Mouse (Mus musculus) CD8-positive naive resting alpha-beta T cell, adult 2 months (primary cell): ENCODE results near the gene Zbtb16.

Source experiments
- DNase-seq, 2 experiments: peaks; one replicate each; pipeline ENCODE4 v3.0.0; 2022; ENCODE audit warnings: low read depth in 2 of 2, low spot score in 2 of 2

Gene Zbtb16

DNA sequence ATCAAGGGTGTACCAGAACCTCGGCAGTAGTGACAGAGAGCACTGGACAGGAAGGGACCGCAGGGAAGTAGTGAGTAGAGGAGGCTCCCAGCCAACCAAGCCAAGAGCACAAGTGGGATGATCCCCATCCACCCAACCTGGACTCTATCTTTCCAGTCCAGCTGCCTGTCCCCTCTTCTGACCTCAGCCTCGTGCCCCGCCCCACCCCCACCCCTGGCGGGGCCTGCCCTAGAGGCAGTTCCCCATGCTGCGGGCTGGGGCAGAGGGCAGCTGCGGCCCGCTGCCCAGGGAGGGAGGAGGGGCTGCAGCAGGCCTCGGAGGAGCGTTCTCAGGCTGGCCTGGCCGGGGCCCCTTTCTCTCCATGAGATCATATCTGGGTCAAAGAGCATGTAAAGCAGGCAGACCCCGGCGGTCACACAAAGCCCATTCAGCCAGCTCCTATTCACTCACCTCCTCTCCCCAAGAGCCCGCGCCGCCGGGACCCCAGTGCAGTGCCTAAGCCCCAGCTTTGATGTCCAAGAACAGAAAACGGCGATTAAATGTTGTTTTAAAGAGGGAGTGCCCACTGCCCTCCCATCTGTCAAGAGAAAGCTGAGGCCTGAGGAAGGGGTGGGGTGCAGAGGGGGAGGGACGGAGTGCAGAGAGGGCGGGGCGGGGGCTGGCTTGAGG, 186.8 kb downstream of the Zbtb16 start:
- DNase-seq = no peak

GRCm38 (mm10) chr9:48648285-48649097, 187.5 kb downstream of the Zbtb16 start:
- no peak for DNase-seq

DNA sequence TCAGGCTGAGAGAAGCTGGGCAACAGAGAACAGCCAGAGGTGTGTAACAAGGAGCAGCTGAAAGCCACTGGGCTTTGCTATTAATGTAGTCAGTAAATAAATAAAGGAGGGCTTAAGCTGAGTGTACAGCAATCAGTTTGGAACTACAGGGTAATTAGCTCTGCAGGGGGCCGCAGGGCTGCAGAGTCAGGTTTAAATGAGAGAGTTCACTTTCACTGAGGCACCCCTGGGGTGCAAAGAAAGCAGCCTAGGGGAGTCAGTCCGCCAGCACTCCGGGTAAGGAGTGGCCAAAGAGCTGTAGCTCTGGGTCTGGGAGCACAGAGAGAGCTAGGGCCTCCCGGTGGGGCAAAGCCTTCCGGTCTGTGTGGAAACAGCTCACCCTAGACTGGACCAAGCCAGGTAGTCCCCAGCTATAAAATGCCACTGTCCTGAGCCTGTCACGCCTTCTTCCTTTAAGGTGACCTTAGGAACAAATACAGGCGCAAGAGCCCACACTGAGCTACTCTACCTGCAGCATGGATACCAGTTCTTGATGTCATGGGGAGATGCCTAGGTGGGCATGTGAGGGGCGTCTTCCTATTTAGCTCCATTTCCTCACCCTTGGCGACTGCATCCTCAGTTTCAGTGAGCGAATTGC, 188.3 kb downstream of the Zbtb16 start:
- no peak for DNase-seq

DNA sequence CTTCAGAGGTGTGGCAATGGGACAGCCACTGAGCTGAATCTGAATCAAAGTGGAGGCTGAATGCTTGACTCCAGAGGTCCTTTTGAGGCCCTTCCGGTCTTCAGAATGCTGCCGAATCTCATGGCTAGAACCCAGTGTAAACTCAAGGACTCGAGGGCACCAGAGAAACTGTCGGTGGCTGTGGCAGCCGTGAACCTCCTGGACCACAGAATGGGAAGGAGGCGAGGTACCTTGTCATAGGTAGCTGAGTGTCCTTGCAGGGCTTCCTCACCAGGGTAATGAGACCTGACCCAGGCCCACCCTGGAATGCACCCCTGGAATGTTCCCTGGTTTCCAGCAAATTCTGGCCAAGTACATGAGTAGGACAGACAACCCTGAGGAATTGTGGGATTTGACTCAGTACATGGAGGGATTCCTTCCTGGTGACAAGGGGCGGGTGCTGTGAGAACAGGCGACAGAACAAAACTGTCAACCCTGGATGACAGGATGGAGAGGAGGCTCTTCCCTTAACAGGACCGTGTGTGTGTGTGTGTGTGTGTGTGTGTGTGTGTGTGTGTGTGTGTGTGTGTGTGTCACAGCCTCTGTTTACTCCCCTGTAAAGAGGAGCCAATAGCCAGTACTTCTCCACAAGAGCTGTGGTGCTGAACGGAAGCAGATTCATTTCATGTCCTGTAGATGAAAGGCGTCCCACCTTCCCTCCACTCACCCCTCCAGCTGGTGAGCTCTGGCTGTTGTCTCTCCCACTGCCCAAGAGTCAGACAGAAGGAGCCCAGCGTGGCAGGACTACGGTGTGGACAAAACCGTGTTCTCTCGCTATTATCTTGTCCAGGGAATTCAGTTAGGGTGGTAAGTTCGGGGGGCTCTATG, 189.0 kb downstream of the Zbtb16 start:
- DNase-seq = no peak

DNA sequence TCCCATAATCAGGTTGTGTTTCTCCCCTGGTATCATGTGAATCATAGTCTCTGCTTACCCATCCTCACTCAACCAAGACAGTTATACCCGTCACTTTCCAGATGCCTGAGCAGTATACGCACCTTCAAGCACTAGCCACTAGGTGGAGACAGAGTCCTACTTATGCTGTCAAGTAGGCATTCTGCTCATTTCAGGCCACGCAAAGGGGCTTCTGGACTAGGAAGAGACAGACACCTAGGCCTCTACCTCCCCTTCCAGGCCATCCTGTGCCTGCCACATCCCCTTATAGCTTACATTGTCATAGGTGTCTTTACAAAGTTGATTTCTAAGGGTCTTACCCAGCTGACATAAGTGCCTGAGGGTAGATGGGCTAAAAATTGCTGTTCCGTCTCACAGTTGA, 189.8 kb downstream of the Zbtb16 start:
- peak; percentile 44 to 62 for DNase-seq

- DNase-seq = no peak
Measured at GRCm38 (mm10) chr9:48645648-48646126, 190.3 kb downstream of the Zbtb16 start.

DNA sequence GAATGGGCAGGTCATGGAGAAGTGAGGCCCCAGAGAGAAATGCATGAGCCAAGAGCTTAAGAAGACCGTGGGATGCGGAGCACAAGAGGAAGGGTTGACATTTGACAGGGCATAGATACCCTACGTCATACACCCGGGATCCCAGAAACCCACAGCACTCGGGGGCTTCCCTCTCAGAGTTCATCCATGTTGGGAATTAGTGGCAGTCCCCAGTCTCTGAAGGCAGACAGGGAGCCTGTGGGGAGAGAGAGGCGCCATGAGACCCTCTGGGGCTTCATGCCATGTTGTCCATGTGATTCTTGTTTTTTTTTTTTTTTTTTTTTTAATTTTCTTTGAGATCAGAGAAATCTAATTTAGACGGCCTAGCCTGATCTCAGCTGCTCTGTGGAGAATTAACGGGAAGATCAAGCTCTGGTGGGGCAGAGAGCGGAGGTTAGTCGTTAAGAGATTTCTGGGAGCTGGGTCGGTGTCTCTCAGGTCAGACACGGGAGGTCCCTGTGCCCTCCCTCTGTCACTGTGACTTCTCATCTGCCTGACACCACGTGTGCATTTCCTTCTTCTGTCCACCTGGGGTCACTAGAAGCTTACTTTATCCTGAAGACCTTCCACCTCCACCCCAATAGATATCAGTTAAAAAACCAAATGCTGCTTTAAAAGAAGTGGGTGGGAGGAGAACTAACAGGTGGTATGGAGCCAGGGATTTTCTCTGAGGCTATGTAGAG, 190.9 kb downstream of the Zbtb16 start:
- DNase-seq = peak in 1 of 2 experiments; percentile 5

GRCm38 (mm10) chr9:48644376-48644775, 191.6 kb downstream of the Zbtb16 start:
- no peak for DNase-seq

GRCm38 (mm10) chr9:48641636-48642035, 194.4 kb downstream of the Zbtb16 start:
- DNase-seq = no peak

- no peak for DNase-seq
Measured at GRCm38 (mm10) chr9:48640881-48641280, 195.1 kb downstream of the Zbtb16 start.

DNA sequence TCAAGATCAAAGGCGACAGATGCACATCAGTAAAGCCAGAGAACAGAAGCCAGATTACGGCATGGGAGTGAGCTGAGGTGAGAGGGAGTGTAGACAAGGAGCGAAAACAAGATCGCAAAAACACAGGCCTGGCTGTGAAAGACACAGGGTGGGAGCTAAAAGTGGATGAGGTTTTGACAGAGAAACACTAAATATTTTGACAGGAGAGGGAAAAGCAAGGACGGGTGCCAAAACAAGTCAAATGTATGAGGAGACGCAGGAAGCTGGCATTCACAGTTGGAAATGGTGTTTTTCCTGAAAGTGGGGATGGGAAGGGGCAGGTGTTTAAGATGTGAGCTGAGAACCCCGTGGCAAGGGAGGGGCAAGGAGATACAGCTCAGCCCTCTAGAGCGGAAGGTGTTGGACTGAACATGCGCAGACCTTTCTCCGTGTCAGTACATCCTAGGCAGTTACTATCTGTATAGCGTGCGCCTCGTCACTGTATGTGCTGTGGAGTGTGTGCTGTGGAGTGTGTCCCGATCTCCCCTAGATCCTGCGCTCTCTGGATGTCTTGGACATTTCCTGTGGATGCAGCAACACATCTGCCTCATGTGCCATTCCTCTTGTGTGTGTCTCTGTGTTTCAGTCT, 197.7 kb downstream of the Zbtb16 start:
- DNase-seq = no peak

DNA sequence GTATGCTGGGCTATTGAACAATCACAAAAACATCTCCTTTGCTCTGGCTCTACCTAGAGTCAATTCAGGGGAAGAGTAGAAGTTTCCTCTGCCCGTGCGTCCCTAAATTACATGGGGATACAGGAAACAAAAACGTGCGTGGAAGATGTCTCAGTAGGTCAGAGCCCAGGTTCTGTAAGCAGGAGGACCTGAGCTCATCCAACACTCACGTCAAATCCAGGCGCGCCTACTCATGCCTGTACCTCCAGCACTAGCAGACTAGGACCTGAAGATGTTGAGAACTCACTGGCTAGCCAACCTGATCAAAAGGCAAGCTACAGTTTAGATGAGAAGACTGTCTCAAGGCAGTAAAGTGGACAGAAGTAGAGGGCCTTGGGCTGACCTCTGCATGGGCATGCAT, 198.9 kb downstream of the Zbtb16 start:
- DNase-seq = no peak

DNA sequence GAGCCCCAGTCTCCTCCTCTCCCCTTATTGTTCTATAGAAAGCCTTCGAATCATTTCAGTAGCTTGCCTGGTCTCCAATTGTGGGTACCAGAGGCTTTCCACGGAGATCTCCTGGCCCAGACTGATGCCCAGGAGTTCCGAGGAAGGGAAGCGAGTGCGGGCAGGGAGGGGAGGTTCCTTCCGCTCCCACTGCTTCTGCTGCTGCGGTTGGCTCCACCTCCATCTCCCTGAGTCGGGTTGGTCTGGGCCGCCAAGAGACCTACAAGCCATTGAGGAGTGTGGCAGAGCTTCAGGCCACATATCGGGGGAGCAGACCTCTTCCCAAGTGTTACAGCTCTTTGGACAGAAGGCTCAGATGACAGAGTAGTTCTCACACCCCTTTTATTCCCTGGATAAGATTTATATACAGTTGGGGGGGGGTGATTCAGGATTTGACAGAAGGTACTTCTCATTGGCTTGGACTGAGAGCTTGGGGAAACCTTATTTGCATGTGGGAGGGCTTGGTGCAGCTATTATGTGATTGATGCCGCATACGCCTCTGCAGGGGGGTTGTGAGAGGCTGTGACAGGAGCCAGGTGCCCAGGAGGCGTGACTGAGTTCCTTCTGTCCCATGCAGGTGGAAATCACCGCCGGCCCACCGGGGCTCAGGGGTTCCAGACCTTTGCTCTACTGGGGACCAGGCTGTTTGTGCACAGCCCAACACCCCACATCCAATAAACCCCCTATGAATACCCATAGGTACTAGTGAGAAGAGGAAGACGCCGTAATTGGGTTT, 200.3 kb downstream of the Zbtb16 start:
- DNase-seq = no peak

- no peak for DNase-seq
Measured at GRCm38 (mm10) chr9:48633147-48633546, 202.9 kb downstream of the Zbtb16 start.

DNA sequence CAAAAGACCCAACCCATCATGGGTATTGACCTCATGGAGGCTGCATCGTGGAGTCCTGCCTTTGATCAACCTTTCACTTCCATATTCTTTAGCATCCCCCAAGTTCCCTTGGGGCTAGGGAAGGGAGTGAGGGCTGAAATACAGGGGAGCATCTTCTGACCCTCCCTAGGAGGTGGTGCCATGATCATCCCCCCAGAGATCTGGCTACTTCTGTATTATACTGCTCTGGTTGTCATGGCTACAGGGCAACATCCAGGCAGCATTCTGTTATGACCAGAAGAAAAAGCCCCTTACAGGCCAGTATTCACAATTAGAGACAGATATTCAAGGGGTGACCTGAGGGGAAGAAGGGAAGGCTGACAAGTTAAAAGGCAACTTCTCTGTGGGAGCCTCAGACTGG, 216.8 kb downstream of the Zbtb16 start:
- DNase-seq = no peak

GRCm38 (mm10) chr9:48618589-48618988, 217.4 kb downstream of the Zbtb16 start:
- peak; percentile 6 to 45 for DNase-seq

DNA sequence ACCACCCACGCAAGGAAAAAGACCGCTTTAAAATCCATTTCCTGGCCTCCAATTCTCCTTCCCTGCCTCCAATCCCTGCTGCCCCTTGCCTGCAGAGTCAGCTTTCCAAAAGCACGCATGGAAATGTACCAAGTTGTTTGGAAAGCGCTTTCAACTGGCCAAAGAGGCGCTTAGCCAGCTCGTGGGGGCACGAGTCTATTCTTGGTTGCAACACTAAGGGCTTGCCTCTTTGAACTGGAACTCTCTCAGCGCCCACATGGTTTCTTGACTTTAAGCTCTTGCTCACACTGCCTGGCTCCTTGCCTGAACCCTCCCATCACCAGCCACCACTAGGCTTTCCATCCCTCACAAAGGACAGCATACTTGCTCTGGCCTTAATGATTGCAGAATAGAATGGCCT, 217.9 kb downstream of the Zbtb16 start:
- DNase-seq = no peak

GRCm38 (mm10) chr9:48617511-48618010, 218.5 kb downstream of the Zbtb16 start:
- DNase-seq = no peak

DNA sequence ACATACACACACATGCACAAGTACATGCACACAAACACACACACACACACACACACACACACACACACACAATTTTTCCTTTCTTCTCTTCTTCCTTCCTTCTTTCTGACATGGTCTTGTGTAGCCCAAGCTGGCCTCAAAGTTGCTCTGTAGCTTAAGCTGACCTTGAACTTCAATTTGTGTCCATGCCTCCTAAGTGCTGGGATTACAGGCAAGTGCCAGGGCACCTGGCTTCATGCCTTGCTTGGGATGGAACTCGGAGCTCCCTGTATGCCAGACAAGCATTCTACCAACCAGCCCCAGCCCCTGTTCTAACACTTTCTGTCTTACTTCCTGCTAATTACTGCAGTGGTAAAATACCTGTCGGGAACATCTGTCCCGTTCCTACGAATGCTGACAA, 222.8 kb downstream of the Zbtb16 start:
- no peak for DNase-seq
